Mouse (Mus musculus) urinary bladder, postnatal 36 days (tissue): ENCODE data around the gene Olfr718-ps1.
"Not testable (repeated sequence)": the region's sequence is repeated elsewhere in the genome, so short reads cannot be mapped to it uniquely, and the experiment has no call there.

Experiments used
- DNase-seq, 2 experiments: peaks; one replicate each; pipeline ENCODE4 v3.0.0; 2022; ENCODE audit warnings: low spot score in 2 of 2, mixed read lengths in 1 of 2

Olfr718-ps1 gene

DNA sequence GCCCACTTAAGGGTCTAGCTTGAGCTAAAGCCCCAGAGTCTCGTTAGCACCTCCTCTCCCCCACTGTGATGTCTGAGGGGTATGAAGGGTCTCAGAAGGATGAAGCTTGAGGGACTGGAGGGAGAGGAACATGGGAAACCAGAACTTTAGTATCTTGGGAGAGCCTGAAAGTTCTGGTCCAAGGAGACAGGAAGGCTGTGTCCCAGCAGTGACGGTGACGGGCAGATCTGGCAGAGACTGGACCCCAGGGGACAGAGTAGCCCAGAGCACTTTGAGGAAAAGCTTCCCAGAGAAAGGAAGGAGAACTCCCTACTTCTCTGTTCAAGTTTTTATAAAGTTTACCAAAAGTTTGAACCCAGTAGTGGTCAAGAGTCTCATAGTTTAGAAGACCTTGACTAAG, at the start of gene Olfr718-ps1:
Gene Olfr718-ps1 (minus strand): TSS at position 101 of the 400 bp plus-strand sequence.
- DNase-seq: no peak

DNA sequence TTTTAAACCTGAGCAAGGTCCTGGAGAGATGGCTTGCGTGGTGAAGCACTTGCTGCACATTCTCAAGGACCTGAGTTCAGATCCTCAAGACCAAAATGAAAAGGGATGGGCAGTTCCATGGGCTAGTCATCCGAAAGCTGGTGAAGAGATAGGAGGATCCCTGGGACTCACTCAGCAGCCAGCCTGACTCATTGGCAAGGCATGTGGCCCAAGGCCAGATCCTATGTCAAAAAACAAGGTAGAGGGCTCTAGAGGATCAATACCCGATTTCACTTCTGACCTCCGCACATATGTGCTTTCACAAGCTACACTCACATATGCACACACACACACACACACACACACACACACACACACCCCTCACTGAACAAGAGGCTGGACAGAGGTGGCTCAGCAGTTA, 49.1 kb upstream of the Olfr718-ps1 start:
- no peak for DNase-seq

DNA sequence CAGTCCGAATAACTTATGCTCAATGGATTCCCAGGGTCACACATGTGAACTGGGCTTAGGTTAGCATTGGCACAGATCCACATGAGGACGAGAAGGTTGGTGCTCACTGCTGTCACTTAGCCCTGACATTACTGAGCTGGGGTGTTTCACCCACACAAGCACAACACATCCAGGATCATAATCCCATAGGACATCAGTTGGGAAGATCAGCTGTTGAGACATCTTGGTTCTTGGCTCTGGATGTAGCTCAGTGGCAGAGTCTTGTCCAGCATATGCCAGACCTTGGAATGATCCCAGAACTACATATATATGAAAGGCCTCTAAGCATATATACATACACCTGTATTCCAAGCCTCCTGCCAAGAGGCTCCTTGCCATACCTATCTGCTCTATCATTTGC, 47.8 kb upstream of the Olfr718-ps1 start:
- DNase-seq: no peak

DNA sequence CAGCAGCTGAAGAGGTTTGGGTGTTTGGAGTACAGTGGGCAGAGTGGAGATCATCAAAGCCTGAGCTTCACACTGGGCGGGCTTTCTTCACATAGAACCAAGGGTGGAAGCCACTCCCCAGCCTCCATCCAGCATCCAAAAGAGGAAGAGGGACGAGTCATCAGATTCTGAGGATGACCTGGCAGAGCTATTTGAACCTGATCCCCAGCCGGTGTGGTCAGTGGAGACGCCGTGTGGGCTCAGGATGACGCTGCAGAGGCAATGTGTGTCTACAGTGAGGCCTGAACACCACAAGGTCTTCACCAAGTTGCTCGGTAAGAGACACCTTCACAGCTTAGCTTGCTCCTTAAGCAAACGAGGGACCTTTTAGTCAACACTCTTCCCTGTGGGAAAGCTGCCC, 47.4 kb upstream of the Olfr718-ps1 start:
- DNase-seq: not testable (repeated sequence)

DNA sequence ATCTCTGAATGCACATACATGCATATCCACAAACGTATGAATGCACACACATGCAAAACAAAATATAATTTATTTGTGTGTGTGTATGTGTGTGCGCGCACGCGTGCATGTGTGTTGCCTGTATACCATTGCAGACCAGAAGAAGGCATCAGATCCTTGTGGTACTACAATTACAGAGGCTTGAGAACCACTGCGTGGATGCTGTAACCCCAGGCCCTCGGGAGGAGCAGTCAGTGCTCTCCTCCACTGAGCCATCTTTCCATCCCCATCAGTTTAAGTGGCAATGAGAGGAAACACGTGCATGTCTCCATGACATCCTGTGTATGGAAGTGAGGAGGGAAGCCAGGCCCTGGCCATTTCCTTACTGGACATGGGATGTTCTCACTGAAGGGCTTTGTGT, 45.4 kb upstream of the Olfr718-ps1 start:
- no peak for DNase-seq

DNA sequence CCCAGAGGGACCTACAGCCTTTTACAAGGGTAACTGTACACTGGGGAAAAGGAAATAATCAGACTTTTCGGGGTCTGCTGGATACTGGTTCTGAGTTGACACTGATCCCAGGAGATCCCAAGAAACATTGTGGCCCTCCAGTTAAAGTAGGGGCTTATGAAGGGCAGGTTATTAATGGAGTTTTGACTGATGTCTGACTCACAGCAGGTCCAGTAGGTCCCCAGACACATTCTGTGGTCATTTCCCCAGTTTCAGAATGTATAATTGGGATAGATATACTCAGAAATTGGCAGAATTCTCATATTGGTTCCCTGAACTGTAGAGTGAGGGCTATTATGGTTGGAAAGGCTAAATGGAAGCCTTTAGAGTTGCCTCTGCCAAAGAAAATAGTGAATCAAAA, 40.6 kb upstream of the Olfr718-ps1 start:
- DNase-seq: not testable (repeated sequence)

DNA sequence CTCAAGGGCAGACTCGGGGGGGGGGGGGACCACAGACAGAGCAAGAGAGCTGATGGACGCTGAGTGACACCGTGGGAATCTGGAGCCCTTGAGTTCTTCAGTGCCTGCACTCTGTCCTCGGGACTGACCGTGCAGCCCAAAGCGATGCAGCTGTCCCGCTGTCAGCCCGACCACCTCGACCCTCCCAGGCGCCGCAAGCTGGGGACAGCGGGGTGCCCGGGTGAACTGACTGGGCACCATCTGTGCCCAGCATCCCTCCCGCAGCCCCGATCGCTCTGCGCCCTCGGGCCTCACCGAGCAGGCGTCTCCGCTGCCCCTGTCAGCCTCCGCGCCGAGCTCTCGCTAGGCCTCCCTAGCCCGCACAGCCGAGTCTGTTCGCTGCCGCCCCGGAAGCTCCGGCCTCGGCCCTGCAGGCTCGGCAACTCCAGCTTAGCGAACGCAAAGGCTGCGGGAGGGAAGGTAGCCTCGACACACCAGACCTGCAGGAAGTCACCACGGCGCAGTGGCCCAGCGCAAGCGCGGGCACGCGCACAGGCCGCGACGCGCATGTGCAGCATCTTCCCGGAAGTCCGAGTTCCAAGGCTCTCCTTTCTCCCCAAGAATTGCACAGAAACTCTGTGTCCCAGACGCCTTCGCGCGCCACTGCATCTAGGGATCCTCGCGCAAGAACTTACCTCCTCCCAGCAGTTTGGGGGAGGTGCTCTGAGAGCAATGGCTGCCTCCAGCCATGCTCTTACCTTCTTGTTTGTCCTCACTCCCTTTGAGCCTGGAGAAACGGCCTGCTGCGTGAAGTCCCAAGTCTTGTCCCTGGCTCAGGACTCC, 33.1 kb upstream of the Olfr718-ps1 start, which contains the start of the genes Rbak and Spdye4b:
Gene Rbak (minus strand): TSS at position 521 of the 822 bp plus-strand sequence.
Gene Spdye4b (plus strand): TSS at position 763 of the 822 bp plus-strand sequence.
- DNase-seq: peak; percentile 81 to 92

DNA sequence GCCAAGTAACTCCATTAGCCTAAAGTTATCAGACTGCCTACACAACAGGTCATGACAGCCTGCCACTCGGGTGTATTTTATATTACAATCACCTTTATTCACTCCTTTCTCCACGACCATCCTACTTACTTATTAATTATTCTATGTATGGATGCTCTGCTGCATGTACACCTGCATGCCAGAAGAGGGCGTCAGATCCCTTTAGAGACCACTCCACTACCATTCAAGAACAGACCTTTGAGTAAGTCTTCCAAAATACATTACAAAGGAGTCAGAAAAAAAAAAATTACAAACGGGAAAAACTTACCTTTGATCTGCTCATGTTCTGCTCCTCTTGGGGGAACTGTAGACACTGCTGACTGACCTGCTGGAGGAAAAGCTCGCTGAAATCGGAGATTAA, 31.8 kb upstream of the Olfr718-ps1 start:
- no peak for DNase-seq

DNA sequence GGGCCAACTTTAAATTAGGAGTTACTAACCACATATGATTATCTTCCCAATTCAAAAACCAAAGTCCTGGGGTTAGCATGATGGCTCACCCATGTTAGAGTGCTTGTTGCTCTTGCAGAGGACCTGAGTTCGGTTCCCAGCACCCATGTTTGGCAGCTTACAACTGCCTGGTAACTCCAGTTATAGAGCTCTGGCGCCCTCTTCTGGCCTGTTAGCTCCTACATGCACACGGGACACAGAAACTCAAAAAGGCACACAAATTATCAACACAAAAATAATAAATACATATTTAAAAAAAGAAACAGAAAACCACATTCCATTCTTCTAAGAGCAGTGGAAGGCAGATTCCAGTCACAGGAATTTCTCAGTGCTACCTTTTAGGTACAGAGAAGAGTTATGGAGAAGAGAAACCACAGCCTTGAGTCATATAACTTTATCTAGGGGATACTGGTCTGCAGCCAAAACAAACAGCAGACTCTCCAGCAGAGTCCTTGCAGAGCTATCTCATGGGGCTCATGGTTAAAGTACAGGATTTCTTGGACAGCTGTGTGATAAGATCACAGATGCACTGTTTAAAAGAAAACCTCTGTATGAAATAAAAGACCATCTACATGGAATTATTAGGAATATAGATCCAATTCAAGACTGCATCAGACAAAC, 30.3 kb upstream of the Olfr718-ps1 start:
- DNase-seq: no peak

DNA sequence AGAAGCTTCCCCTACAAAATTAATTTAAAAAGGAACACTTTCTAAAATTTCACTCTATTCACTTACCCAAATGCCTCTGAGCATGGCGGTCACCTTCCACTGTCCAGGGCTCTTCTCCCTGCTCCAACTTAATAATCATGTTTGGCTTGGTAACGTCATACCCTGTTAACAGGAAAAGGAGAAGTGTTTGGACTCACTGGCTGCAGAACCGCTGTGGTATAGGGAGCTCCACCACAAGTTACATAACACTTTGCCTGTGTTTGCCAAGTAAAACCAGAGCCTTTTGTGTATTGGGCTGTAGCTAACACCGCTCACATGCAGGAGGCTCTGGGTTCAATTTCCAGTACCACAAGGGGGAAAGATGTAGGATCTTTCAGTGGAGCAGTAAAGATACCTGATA, 28.6 kb upstream of the Olfr718-ps1 start:
- DNase-seq: no peak

DNA sequence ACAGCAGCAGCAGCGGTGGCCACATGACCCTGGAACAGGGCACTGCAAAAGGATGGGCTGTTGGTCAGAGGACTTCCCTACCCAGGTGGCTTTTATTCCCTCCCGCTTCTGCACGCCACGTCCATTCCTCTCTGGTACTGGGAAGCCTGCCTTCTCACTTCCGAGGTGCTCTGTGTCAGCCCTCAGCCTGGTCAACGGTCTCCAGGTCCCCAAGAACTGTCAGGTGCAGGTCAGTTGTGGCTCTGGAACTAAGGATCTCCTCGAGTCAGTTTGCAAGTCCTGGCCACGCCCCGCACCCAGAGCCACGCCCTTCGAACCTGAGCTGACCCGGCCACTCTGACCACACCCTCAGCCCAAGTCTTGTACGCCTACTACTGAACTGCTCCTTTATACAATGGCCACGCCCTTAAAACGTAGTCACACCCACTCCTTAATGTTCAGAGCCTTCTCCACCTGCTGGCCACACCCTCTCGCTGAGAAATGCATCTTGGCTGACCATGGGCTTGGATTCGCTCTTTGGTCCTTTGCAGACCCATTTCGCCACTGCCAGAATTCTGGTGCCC, 18.2 kb upstream of the Olfr718-ps1 start:
- DNase-seq: peak in 1 of 2 experiments; percentile 37

DNA sequence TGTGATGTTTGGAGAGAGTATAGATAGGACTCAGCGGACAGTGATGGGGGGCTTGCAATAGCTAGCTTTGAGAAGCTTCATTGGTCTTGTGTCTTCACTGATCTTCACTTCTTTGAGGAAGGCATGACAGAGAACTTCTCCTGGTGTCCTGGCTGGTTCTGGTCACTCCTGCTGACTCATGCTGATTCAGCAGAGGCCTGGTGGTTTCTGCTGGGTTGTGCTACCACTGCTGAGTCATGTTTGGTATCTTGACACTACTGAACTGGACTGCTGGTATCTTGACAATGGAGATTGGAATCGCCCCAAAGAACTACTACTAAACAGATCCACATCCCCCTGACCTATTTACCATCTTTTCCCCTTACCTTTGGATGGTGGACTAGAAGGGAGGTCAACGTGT, 8.2 kb upstream of the Olfr718-ps1 start:
- no peak for DNase-seq

DNA sequence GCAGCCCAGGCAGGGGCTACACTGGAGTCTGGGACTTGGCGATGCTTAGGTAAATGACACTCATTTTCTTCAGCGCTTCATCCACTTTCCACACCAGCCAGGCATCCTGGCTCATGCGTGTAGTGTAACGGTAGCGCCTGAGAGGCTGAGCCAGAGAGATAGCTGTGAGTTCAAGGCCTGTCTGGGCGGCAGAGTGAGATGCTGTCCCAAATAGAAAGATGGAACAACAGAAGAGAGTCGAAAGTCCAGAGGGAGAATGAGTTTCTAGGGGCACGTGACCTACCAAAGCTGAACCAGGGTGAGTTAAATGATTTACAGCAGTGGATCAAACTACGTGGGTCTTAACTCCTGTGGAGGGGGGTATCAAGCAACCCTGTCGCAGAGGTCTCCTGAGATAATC, 6.4 kb upstream of the Olfr718-ps1 start:
- DNase-seq: no peak

DNA sequence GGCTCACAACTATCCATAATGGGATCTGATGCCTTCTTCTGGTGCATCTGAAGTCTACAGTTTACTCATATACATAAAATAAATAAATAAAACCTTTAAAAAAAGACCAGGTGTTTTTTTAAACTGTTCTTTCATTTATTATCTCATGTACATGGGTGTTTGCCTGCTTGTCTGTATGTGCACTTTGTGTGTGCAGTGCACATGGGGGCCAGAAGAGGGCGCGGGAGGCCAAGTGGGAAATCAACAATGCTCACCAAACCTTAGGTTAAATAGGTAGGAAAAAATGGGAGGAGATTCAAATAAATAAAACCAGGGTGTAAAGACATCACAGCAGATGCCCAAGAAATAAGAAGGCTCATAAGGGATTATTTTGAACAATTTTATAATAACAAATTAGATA, 2.7 kb upstream of the Olfr718-ps1 start:
- no peak for DNase-seq

DNA sequence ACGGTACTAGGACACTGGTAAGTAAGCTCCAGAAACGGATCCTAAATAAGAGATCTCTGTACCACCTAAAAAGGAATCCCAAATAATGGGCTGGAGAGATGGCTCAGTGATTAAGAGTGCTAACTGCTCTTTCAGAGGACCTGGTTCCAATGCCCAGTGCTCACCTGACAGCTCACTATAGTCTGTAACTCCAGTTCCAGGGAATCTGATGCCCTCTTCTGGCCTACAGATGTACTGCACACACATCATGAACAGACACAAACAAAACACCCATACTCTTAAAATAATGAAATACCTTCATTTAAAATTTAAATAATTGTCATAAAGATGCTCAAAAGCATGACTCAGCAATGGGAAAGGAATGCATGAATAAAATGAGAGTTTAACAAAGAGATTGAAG, 2.2 kb upstream of the Olfr718-ps1 start:
- DNase-seq: no peak

DNA sequence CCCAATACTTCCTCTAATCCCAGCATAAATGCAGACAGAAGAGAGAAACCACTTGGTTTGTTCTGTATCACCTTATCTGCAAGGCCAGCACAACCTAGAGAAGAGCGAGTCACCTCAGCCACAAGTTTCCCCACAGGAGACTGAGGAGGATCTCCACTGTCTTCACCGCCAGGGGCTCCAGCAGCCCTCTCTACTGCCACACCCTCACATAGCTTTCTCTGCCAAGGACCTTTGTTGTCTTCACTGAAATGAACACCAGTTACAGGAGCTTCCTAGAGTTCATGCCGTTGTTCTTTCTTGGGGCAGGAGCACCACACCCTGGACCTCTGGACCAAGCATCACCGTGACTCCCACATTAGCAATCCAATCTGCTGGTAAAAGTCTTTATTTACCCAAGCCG, 1.3 kb upstream of the Olfr718-ps1 start:
- no peak for DNase-seq

DNA sequence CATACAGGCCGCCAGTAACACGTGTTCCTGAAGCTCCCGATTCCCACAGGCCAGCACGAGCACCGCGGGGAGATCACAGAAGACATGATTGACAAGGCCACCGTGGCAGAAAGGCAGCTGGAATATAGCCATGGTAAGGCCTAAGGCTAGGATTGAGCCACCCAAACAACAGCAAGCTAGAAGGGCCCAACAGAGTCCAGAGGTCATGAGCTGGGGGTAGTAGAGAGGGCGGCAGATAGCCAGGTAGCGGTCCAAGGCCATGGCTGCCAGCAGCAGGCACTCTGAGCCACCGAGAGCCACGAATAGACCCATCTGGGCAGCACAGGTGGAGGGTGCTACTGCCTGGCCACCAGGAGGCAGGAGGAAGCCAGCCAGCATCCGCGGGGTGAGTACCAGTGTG, 9.8 kb downstream of the Olfr718-ps1 start:
- DNase-seq: no peak

DNA sequence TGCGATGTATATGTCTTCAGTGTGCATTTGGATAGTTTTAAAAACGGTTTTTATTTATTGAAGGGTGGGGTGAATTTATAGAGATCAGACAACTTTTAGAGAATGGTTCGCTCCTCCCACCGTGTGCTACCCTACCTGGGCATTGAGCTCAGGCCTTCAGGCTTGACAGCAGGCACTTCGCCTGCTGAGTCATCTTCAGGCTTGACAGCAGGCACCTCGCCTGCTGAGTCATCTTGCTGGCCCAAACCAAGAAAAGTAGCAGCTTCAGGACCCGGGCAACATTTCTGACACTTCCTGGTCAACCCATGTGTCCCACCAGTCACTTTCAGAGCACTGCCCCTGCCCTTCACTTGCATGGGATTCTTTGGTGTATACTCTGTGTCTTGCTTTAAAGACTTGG, 12.3 kb downstream of the Olfr718-ps1 start:
- no peak for DNase-seq

DNA sequence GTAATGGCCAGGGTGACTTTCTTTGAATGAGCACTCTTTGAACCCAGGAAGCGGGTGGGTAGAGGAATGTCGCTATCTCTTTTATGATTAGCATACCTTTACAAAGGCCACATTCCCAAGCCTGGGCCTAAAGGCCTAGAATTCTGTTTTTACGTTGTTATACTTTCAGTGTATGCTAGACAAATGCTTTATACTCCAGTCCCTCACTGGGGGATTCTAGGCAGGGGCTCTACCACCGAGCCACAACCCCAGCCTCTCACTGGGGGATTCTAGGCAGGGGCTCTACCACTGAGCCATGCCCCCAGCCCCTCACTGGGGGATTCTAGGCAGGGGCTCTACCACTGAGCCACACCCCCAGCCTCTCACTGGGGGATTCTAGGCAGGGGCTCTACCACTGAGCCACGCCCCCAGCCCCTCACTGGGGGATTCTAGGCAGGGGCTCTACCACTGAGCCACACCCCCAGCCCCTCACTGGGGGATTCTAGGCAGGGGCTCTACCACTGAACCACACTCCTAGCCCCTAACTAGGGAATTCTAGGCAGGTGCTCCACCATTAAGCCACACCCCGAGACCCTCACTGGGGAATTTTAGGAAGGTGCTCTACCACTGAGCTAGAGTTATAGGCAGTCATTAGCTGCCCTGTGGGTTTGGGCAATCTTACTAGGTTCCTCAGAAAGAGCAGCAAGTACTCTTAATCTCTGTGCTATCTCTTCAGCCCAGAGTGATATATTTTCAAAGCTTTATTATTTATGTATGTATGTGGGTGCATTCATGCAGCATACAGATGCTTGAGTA, 13.0 kb downstream of the Olfr718-ps1 start:
- DNase-seq: not testable (repeated sequence)

DNA sequence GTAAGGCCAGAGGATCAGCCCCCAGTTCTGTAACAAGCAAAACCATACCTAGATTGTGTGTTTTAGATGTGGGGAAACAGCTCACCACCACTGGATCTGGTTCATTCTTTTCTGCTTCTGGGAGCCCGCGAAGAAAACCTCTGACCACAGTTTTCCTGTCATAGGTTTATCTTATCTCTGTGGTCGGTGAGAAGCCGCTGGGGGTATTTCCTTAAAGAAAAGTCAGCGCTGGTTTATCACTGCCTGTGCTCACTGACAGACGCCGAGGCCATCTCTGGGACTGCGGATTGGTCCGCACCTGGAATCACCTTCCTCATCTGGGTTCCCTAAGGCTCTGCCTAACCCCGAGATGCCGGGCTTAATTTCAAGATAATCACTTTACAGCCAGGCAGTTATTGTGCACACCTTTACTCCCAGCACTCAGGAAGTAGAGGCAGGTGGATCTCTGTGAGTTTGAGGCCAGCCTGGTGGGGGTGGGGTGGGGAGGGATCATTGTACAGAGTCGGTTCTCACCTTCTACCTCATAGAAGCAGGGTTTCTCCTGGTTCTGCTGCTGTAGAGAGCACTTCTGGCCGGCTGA, 14.4 kb downstream of the Olfr718-ps1 start:
- DNase-seq: no peak

DNA sequence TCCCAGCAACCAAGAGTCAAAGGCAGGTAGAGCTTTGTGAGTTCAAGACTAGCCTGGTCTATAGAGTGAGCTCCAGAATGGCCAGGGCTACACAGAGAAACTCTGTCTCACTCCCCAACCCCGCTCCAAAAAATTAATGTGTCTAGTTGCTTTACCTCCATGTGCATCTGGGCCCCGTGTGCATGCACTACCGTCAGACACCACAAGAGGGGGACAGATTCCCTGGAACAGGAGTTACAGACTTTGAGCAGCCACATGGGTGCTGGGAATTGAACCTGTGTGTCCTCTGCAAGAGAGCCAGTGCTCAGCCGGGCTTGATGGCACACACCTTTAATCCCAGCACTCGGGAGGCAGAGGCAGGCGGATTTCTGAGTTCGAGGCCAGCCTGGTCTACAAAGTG, 17.0 kb downstream of the Olfr718-ps1 start:
- no peak for DNase-seq

DNA sequence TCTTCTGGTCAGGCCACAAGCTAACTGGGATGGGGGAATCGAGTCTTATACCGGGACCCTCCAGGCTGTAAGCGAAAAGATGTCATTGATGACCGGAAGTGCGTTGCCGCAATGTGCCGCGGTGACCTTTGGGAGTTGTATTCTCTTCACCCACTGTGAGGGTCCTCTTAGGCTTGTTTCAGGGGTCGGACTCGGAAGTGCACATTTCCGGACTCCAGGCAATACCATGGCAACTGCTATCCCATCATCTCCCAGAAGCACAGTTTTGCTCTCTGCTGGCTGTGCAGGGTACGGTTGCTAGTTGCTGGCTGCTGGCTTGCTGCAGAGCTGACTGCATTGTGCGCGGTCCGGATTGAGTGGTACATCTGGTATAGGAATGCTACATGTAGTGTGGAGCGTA, 18.3 kb downstream of the Olfr718-ps1 start:
- DNase-seq: no peak
